In genomic region chr3:21962921-21963732, GRCm38 (mm10) we compare ENCODE assay signal across 8 mouse cellular contexts.
DNase-seq lines count a peak whose midpoint lies in the region; ATAC-seq and TF ChIP-seq lines count a peak whose summit lies in the region.

No protein-coding gene starts in this region.

- H3K9me3 ChIP-seq in intestine, embryonic 14.5 days (ENCODE audit: control insufficient read depth, low read length), result no peaks in the 10 kb centered on the region
- H3K9me3 ChIP-seq in intestine, postnatal 0 days (ENCODE audit: control insufficient read depth), result no peaks in the 10 kb centered on the region
- no peaks in the 10 kb centered on the region for H3K9me3 ChIP-seq in ES-Bruce4 (replicated peaks; ENCODE audit: control insufficient read depth, insufficient read depth, low read length, poor library complexity, severe bottlenecking)
- no peaks in the 10 kb centered on the region for H3K9me3 ChIP-seq in liver, postnatal 0 days (ENCODE audit: low read length)

- no peaks in the 10 kb centered on the region for H3K27me3 ChIP-seq in intestine, embryonic 14.5 days (replicated peaks; ENCODE audit: control insufficient read depth, insufficient read depth, low read length)
- H3K27me3 ChIP-seq in intestine, postnatal 0 days (replicated peaks; ENCODE audit: control insufficient read depth, insufficient read depth, low read length), result no peaks in the 10 kb centered on the region
- no peaks in the 10 kb centered on the region for H3K27me3 ChIP-seq in ES-Bruce4 (ENCODE audit: control insufficient read depth, insufficient read depth, low read length, poor library complexity, severe bottlenecking)
- no peaks in the 10 kb centered on the region for H3K27me3 ChIP-seq in liver, postnatal 0 days (ENCODE audit: insufficient read depth, low read length)

- peak overlapping the region; percentile 10; the same call in 1 of the 2 replicates for H3K27ac ChIP-seq in intestine, embryonic 14.5 days (ENCODE audit: low read depth)
- H3K27ac ChIP-seq in intestine, postnatal 0 days (ENCODE audit: low read depth, low read length), result no peak overlapping the region
- peak overlapping the region; percentile 80 for H3K27ac ChIP-seq in ES-Bruce4 (ENCODE audit: insufficient read depth, low read length)
- peak overlapping the region; percentile 90 for H3K27ac ChIP-seq in liver, postnatal 0 days (ENCODE audit: low read depth)

- peaks cover 17% of the 10 kb centered on the region for H3K4me1 ChIP-seq in intestine, embryonic 14.5 days (replicated peaks; ENCODE audit: control insufficient read depth, insufficient read depth, low read length)
- 0 out of 2 replicates have a peak, but pooled peaks cover 3% of the 10 kb centered on the region for H3K4me1 ChIP-seq in intestine, postnatal 0 days (replicated peaks; ENCODE audit: control insufficient read depth, insufficient read depth, low read length)
- H3K4me1 ChIP-seq in ES-Bruce4 (ENCODE audit: control insufficient read depth, insufficient read depth, low read length), result peaks cover 4% of the 10 kb centered on the region
- peaks cover 40% of the 10 kb centered on the region for H3K4me1 ChIP-seq in liver, postnatal 0 days (ENCODE audit: insufficient read depth)

- H3K4me3 ChIP-seq in intestine, embryonic 14.5 days (ENCODE audit: low read depth, low read length), result no peak overlapping the region
- H3K4me3 ChIP-seq in intestine, postnatal 0 days (ENCODE audit: low read depth, low read length), result no peak overlapping the region
- H3K4me3 ChIP-seq in ES-Bruce4 (ENCODE audit: low read depth, low read length), result no peak overlapping the region
- no peak overlapping the region for H3K4me3 ChIP-seq in liver, postnatal 0 days (ENCODE audit: low read depth, low read length)

- no peak for DNase-seq in intestine, embryonic 14.5 days (ENCODE audit: low spot score)
- DNase-seq in embryo, embryonic 9.5 days (ENCODE audit: extremely low spot score), result peak; percentile 22
- no peak for DNase-seq in liver, postnatal 0 days
- DNase-seq in right cerebral cortex, postnatal 25 days, result no peak
- no peak for DNase-seq in frontal cortex, postnatal 10 days (ENCODE audit: low spot score in 2 of 2)
- DNase-seq in right cerebral cortex, postnatal 4 days, result no peak

- no peaks in the 10 kb centered on the region for H3K36me3 ChIP-seq in intestine, embryonic 14.5 days (ENCODE audit: control insufficient read depth, insufficient read depth, low read length)
- H3K36me3 ChIP-seq in intestine, postnatal 0 days (ENCODE audit: control insufficient read depth, insufficient read depth), result no peaks in the 10 kb centered on the region
- no peaks in the 10 kb centered on the region for H3K36me3 ChIP-seq in ES-Bruce4 (ENCODE audit: control insufficient read depth, insufficient read depth, low read length, poor library complexity, severe bottlenecking)
- H3K36me3 ChIP-seq in liver, postnatal 0 days (replicated peaks; ENCODE audit: insufficient read depth, low read length), result no peaks in the 10 kb centered on the region

- no peak for TF ChIP-seq POLR2A in ES-Bruce4 (IDR thresholded peaks at IDR 0.05; ENCODE audit: insufficient read depth, low read length)

- no peak for TF ChIP-seq CTCF in intestine, postnatal 0 days (IDR thresholded peaks at IDR 0.05; ENCODE audit: low read depth)
- no peak for TF ChIP-seq CTCF in ES-Bruce4 (IDR thresholded peaks at IDR 0.05; ENCODE audit: low read depth, low read length)
- TF ChIP-seq CTCF in liver, postnatal 0 days (IDR thresholded peaks at IDR 0.05; ENCODE audit: low read depth), result no peak

- ATAC-seq in intestine, embryonic 14.5 days (replicated peaks; ENCODE audit: low FRiP score, low TSS enrichment, low read depth), result no peak
- no peak for ATAC-seq in intestine, postnatal 0 days
- ATAC-seq in liver, postnatal 0 days, result no peak

- TF ChIP-seq EP300 in ES-Bruce4 (IDR thresholded peaks at IDR 0.05; ENCODE audit: insufficient read depth, low read depth, low read length), result no peak
- no peak for TF ChIP-seq EP300 in liver, postnatal 0 days (IDR thresholded peaks at IDR 0.05; ENCODE audit: low read depth)

- H3K9ac ChIP-seq in intestine, embryonic 14.5 days (ENCODE audit: low read length), result no peak overlapping the region
- H3K9ac ChIP-seq in intestine, postnatal 0 days (ENCODE audit: low read depth, low read length), result no peak overlapping the region
- H3K9ac ChIP-seq in ES-Bruce4 (ENCODE audit: low read depth, poor library complexity, severe bottlenecking), result no peak overlapping the region
- H3K9ac ChIP-seq in liver, postnatal 0 days (replicated peaks), result no peak overlapping the region

- 21% methylated on average over 7 of the region's 7 CpGs for WGBS in intestine, embryonic 14.5 days
- 49% methylated on average over 7 of the region's 7 CpGs for WGBS in intestine, postnatal 0 days
- WGBS in liver, postnatal 0 days (ENCODE audit: insufficient replicate concordance), result 35% methylated on average over 7 of the region's 7 CpGs

- H3K4me2 ChIP-seq in intestine, embryonic 14.5 days (ENCODE audit: low read length), result 0 out of 2 replicates have a peak overlapping the region, but pooled peaks have one; percentile 9
- no peak overlapping the region for H3K4me2 ChIP-seq in intestine, postnatal 0 days (replicated peaks; ENCODE audit: low read depth)
- H3K4me2 ChIP-seq in liver, postnatal 0 days (ENCODE audit: low read depth, low read length), result no peak overlapping the region
